Mouse (Mus musculus): ENCODE data around the gene Fam117a.
"Not testable (repeated sequence)": the region's sequence is repeated elsewhere in the genome, so short reads cannot be mapped to it uniquely, and the experiment has no call there.

Gene Fam117a

DNA sequence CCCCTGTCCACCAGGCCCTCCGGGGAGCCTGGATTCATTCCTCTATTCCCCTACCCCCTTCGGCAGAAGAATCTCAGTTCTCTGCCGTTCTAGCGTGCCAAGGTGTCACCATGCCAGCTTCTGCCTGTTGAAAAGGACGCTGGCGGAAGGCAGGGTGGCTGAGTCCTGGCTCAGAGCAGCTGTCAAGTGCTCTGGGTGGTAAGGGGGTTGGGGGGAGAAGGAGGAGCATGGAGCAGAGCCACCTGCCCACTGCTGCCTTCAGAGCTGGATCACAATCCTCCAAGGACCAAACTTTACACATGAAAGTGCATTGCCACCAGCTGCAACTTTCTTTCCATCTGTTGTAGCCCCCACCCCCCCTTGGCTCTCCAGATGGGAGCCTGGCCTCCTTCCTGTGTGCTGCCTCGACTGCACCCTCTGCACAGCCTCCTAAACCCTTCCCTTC is 55.4 kb downstream of the Fam117a start:
- in situ Hi-C loops (cut with MseI, MboI) = loop anchor here in 1 of 2 experiments (10.0 kb wide), 1 partner anchor 133 kb away; no protein-coding TSS in a partner anchor

DNA sequence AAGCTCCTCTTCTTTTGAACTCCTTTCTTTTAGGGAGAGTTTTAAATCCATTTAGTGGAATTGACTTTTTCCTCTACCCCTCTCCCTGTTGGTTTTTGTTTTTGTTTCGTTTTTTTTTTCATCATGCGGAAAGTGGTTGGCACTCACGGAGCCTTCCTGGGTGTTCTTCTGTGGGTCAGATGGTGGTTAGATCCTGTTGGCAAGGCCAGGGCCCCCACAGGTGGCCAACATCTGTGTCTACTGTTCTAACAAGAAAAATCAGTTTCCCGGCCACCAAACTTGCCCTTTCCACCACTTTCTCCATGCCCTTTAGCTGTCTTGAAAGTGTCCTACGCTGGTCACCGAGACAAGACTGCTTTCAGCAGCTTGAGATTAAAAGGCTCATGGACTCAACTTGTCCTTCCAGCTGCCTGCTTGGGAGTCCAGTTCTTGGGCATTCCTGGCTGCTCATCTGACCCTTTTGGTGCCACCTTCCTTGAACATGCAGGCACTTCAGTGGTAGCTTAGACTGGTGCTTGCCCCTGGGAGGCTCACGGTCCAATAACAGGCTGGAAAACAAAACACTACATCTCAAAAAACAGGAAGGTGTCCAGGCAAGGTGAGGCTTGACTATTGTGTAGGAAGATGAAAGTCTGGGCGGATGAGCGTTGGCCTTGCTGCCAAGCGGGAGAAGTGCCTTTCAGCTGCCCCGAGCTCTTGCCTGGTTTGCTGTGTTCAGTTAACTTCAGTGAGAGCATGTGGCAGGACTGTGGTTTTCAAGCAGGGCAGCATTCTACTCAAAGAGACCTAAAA is 56.1 kb downstream of the Fam117a start:
- in situ Hi-C loops (cut with MseI, MboI) = loop anchor here in 1 of 2 experiments (10.0 kb wide), 1 partner anchor 132 kb away; no protein-coding TSS in a partner anchor

- in situ Hi-C loops (cut with MseI, MboI) = loop anchor here in 1 of 2 experiments (10.0 kb wide), 1 partner anchor 131 kb away; no protein-coding TSS in a partner anchor
Observed at GRCm38 (mm10) chr11:95393500-95393816, 56.6 kb downstream of the Fam117a start.

DNA sequence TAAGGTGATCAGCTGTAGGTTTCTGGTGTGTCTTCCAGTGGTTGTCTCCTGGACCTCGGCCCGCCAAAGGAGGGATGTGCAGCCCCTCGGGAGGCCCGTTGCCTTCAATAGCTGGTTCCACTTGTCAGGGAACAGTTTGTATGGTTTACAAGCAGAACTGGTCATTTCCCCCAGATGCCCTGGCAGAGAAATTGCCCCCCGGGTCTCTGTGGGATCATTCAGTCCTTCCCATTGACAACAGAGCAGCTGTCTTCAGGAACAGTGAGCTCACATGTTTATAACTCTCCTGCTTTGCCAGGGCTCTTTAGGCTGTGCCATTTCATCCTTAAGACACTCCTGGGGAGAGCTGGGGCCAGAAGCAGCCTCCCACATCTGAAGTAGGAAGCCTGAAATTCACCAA is 57.3 kb downstream of the Fam117a start:
- in situ Hi-C loops (cut with MseI, MboI) = loop anchor here in 1 of 2 experiments (10.0 kb wide), 1 partner anchor 131 kb away; no protein-coding TSS in a partner anchor

DNA sequence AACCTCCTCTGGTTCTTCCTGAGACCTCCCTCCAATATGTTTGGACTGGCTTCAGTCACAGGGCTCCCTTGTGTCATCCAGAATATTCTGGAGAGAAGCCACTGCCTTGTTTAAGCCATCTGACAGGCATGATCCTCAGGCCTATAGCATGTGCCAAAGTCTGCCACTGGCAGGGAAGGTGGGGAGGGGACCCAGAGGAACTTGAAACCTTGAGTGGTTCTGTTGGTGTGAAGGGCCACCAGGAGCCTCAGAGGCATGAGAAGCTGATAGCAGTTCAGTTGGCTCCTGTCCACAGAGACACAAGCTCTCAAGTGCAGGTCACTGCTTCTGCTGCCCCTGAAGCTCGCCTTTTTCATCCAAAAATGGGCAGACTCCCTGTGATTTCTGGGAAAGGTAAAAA is 59.7 kb downstream of the Fam117a start:
- in situ Hi-C loops (cut with MseI, MboI) = loop anchor here in 1 of 2 experiments (10.0 kb wide), 1 partner anchor 128 kb away; no protein-coding TSS in a partner anchor

DNA sequence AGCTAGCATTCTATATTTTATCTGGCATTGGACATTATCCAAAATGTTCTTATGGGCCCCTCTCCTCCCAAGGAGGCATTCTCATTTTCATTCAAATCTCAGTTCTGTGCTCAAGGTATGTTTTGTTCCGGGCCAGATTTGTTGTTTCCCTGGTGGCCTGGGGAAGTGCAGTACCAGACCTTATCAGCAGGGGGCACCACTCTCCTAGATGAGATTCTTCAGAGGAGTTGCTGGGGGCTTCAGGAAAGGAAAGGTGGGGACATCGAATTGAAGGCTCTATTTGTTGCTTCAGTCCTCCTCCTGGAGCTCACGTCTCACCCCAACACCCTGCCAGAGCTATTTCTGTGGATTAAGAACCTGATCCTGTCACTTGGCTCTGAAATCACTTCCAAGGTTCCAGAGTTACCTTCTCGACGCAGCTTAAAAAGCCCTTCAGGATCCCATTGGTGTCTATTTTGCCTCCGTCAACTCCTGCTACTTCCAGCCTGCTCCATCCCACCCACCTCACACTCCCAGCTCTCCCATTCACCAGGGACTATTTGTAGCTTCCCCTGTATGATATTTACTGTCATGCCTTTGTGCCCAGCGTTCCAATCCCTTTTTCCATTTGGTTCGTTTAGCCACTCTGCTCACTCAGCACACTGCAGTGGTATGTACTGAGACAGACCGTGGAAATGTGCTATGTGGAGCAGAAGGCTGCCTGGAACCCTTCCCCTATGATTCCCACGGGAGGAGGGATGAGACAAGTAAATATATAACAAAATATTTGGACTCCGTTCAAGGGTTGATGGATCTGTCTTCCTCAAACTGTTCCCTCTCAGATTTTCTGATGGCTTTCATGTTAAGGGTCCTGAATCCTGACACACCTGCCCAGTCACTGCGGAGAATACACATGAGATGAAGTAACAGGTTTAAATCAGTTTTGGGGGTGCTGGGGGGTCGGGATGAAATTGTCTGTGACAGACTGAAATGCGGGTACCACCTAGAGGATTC is 61.3 kb downstream of the Fam117a start:
- in situ Hi-C loops (cut with MseI, MboI) = loop anchor here in 1 of 2 experiments (10.0 kb wide), 1 partner anchor 127 kb away; no protein-coding TSS in a partner anchor

- in situ Hi-C loops (cut with MseI, MboI) = loop anchor here in 1 of 2 experiments (10.0 kb wide), 1 partner anchor 125 kb away; no protein-coding TSS in a partner anchor
Observed at GRCm38 (mm10) chr11:95399520-95400020, 62.8 kb downstream of the Fam117a start.

GRCm38 (mm10) chr11:95401568-95401967 is 64.8 kb downstream of the Fam117a start:
- in situ Hi-C loops (cut with MseI, MboI) = no loop called here

GRCm38 (mm10) chr11:95402196-95402595 is 65.4 kb downstream of the Fam117a start:
- in situ Hi-C loops (cut with MseI, MboI) = no loop called here

- in situ Hi-C loops (cut with MseI, MboI) = no loop called here
Observed at GRCm38 (mm10) chr11:95402658-95403101, 65.9 kb downstream of the Fam117a start.

- in situ Hi-C loops (cut with MseI, MboI) = no loop called here
Observed at GRCm38 (mm10) chr11:95403382-95404340, 66.8 kb downstream of the Fam117a start.

DNA sequence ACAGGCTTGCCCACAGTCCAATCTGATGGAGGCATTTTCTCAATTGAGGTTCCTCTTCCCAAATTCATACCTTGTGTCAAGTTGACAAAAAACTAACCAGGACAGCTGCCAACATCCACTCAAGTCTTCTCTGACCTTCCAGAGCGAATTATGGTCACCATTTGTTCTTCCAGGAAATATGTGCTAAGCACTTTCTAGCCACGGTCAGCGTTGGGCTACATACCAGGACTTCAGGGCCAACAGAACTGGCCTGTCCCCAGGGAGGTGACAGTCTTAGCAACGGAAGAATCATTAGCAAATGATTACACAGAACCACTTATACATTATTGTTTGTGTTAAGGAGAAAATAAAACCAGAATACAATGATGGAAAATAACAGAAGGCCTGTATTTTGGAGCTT is 69.0 kb downstream of the Fam117a start:
- in situ Hi-C loops (cut with MseI, MboI) = no loop called here

DNA sequence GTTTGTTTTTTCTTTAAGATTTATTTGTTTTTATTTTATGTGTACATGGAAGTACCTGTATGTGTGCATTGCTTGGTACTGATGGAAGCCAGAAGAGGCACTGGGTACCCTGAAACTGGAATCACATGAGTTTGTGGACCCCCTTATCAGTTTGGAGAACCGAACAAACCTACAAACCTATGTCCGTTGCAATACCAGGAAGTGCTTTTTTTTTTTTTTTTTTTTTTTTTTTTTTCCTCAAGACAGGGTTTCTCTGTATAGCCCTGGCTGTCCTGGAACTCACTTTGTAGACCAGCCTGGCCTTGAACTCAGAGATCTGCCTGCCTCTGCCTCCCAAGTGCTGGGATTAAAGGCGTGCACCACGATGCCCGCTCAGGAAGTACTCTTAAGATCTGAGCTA is 69.6 kb downstream of the Fam117a start:
- in situ Hi-C loops (cut with MseI, MboI) = not testable (repeated sequence)

- in situ Hi-C loops (cut with MseI, MboI) = no loop called here
Observed at GRCm38 (mm10) chr11:95409450-95410112, 72.8 kb downstream of the Fam117a start.

- in situ Hi-C loops (cut with MseI, MboI) = no loop called here
Observed at GRCm38 (mm10) chr11:95411453-95412013, 74.7 kb downstream of the Fam117a start.

GRCm38 (mm10) chr11:95412615-95413014 is 75.8 kb downstream of the Fam117a start:
- in situ Hi-C loops (cut with MseI, MboI) = no loop called here

- in situ Hi-C loops (cut with MseI, MboI) = no loop called here
Observed at GRCm38 (mm10) chr11:95413641-95414535, 77.1 kb downstream of the Fam117a start, which contains the start of gene Spop. TSS of gene Spop (plus strand) at chr11:95414080.

DNA sequence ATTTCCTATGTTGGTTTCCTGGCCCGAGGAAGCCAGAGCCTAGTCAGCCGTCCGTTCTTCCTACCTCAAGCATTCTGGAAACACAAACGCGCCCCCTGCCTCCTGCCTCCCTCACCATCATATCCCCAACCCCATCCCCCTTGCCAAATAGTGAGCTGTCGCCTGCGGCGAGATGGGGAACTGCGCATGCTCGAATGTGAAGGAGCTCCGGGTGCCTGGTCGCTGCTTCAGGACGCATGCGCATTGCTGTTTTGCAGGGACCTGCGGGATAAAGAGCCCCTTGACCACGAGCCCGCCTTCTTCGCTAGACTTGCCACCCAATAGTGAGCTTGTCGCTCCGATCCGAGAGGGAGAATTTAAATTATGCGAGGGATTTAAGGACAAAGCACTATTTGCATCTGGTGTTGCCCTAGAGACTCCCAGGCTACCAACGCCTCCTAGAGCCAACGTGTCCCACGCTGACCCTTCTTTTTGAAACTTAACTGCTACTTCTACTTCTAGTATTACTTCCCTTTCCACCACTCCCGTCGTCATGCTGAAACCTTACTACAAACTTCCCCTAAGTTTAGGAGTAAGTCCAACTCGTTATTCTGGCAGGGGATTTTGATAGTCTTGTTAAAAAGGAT is 77.8 kb downstream of the Fam117a start:
- in situ Hi-C loops (cut with MseI, MboI) = no loop called here
